Mouse (Mus musculus) megakaryocyte, embryonic 14.5 days (primary cell): ENCODE measurements around the gene Lamb3. TPM values are rescaled to one million over a fixed set of nuclear protein-coding genes. Genes with fewer than 3 reads are reported as not detected.

Source experiments
- H3K27me3 ChIP-seq: replicated peaks from 2 replicates; pipeline ENCODE3; 2012; ENCODE audit warnings: inconsistent platforms
- H3K36me3 ChIP-seq: replicated peaks from 2 replicates; pipeline ENCODE3; 2012; ENCODE audit warnings: low read length, inconsistent platforms, mixed read lengths
- H3K4me1 ChIP-seq: 2 replicates; pipeline ENCODE4 v1.6.1; 2012; ENCODE audit warnings: inconsistent platforms
- H3K4me3 ChIP-seq: replicated peaks from 2 replicates; pipeline ENCODE3; 2012; ENCODE audit warnings: moderate library complexity, mild to moderate bottlenecking, inconsistent platforms
- H3K9me3 ChIP-seq: 2 replicates; pipeline ENCODE4 v1.6.1; 2012; ENCODE audit warnings: inconsistent platforms
- FLI1 ChIP-seq: IDR thresholded peaks from 2 replicates; pipeline ENCODE4 v1.6.1; 2012; ENCODE audit warnings: low read length, inconsistent platforms, mixed read lengths
- GATA1 ChIP-seq: IDR thresholded peaks from 3 replicates; pipeline ENCODE4 v1.6.1; 2012; ENCODE audit warnings: mixed read lengths, low read length, inconsistent platforms, borderline replicate concordance
- polyA plus RNA-seq: library from polyadenylated mRNA; stranded (reverse); fragments of >175 nt; gene quantifications from 2 replicates; pipeline ENCODE4 v1.2.3, GENCODE M21; 2012; ENCODE audit warnings: low replicate concordance; ENCODE audit not compliant: insufficient read depth

Lamb3 gene
- 0.31 TPM in 1 of 2 replicates, not detected in the other for polyA plus RNA-seq

DNA sequence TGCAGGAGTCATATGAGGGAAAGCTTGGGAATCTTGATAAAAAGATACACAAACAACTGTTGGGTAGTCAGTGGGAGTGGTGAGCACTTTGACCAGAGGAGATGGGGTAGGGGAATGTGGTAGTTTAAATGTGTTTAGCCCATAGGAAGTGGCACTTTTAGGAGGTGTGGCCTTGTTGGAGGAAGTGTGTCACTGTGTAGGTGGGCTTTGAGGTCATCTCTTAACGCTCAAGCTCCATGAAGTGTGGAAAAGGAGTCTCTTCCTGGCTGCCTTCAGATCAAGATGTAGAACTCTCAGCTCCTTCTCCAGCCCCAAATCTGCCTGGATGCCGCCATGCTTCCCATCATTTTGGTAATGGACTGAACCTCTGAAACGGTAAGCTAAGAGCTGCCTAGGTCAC is at the start of gene Lamb3:
Gene Lamb3, plus strand, starts transcription at position 197 of the 400 bp plus-strand sequence.
- Histone ChIP-seq H3K4me1 (peaks cover 22% of the 10 kb centered on the region), H3K4me3 (no peak within 1 kb of the TSS), H3K27me3 (peaks cover 2% of the 10 kb centered on the region), H3K9me3 (no peaks in the 10 kb centered on the region), H3K36me3 (no peaks in the 10 kb centered on the region)
- TF ChIP-seq FLI1 (no peak), GATA1 (no peak)

DNA sequence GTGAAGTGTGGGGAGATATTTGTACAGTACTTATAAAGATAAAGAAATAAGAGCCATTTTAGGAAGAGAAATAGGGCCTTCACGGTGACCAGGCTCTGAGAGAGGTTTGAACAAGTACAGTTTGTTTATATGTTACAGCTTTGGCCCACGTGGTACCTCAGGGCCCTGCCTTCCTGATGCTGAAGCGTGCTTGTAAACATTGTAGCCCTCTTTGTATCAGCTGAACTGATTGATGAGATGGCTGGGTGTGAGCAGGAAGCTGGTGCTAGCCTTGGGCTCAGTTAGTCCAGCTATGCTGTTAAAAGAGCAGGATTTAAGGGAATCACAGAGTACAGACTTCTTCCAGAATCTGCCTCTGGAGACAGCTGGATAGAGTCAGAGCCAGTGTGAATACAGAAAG is 48.3 kb upstream of the Lamb3 start:
- Histone ChIP-seq H3K27me3 (peaks cover 31% of the 10 kb centered on the region), H3K36me3 (no peaks in the 10 kb centered on the region), H3K9me3 (no peaks in the 10 kb centered on the region), H3K4me3 (no peak overlapping the region), H3K4me1 (peaks cover 51% of the 10 kb centered on the region)
- no peak for TF ChIP-seq GATA1
- no peak for TF ChIP-seq FLI1

DNA sequence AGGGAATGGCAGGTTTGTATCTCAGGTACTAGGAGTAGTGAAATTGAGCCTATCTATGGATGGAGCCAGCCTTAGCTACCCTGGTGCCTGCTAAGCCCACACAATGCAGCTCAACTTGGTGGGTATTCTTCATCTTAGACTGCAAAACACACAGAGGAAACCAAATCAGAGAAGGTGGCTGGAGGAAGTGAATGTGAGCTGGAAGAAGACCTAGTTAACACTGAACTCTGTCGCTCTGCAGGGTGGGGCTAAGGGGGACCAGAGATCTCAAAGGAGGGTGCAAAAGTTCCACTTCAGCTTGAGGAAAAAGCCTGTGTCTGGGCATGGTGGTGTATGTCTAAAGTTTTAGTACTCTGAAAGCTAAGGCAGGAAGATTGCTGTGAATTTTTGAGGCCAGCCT is 47.9 kb upstream of the Lamb3 start:
- Histone ChIP-seq H3K4me1 (peaks cover 46% of the 10 kb centered on the region), H3K27me3 (peaks cover 27% of the 10 kb centered on the region), H3K36me3 (no peaks in the 10 kb centered on the region), H3K4me3 (peak overlapping the region; percentile 91), H3K9me3 (no peaks in the 10 kb centered on the region)
- TF ChIP-seq GATA1: no peak
- no peak for TF ChIP-seq FLI1

DNA sequence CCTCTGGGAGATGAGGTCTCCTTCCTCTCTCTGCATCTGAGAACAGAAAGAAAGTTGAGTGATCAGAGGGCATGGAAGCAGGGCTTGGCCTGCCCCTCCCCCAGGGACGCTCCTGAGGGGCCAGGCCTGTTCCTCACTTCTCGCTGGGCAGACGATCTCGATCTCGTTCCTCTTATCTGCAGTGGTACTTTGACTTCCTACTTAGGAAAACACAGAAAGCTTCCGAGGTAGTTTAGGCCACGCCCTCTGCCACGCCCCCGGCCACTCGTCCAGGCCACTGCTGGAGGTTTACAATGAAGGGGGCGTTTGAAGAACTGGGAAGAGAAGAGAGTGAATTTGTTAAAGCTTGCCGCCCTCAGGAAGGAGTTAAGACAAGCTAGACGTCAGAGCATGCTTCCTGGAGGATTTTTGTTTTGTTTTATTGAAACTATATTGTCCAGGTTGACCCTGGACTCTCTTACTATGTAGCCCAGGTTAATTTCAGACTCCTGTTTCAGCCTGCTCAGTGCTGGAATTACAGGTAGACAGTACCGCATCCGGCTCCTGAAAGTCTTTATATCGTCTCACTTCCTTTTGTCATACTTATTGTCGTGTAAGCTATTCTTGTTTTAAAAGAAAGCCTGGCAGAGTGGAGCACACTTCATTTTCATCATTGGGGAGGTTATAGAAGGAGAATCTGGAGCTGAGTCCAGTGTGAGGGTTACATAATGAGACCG is 47.0 kb upstream of the Lamb3 start:
- peak overlapping the region; percentile 91 for H3K4me3 ChIP-seq
- H3K36me3 ChIP-seq: no peaks in the 10 kb centered on the region
- H3K9me3 ChIP-seq: no peaks in the 10 kb centered on the region
- peaks cover 22% of the 10 kb centered on the region for H3K27me3 ChIP-seq
- H3K4me1 ChIP-seq: peaks cover 40% of the 10 kb centered on the region
- TF ChIP-seq GATA1 (no peak), FLI1 (no peak)

DNA sequence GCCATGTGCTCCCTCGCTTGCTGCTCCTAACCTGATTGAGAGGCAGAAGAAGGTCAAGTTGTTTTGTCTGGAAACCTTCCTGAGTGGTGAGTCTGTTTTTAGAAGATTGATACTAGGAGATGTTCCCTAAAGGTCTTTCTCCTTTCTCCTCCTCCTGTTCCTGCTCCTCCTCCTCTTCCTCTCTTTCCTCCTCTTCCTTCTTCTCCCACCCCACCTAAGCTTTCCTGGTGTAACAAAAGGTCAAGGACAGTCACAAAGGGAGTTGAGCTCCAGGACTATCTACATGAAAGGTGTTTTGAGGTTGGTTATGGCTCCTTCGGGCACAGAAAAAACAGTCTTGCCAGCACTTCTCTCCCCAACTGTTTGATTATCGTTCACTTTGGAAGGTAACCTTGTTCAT is 39.8 kb upstream of the Lamb3 start, which contains the start of gene A130010J15Rik:
Gene A130010J15Rik, plus strand, starts transcription at position 301 of the 400 bp plus-strand sequence.
- Histone ChIP-seq H3K4me3 (peak within 1 kb of the TSS; percentile 62), H3K4me1 (peaks cover 26% of the 10 kb centered on the region), H3K9me3 (no peaks in the 10 kb centered on the region), H3K27me3 (peaks cover 12% of the 10 kb centered on the region), H3K36me3 (no peaks in the 10 kb centered on the region)
- TF ChIP-seq GATA1 (no peak), FLI1 (no peak)

DNA sequence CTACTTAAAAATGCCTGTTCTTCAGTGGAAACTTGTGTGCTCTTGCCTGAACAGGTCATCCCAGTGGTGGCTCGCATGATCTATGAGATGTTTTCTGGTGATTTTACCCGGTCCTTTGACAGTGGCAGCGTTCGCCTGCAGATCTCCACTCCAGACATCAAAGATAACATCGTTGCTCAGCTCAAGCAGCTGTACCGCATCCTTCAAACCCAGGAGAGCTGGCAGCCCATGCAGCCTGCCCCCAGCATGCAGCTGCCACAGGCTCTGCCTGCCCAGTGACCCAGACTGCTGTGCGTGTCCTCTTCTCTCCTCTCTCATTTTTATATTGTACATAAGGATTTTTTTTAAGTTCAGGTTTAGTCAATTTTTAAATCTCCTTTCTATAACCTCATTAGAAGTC is 38.3 kb upstream of the Lamb3 start:
- H3K9me3 ChIP-seq: no peaks in the 10 kb centered on the region
- peaks cover 34% of the 10 kb centered on the region for H3K4me1 ChIP-seq
- no peaks in the 10 kb centered on the region for H3K36me3 ChIP-seq
- peaks cover 9% of the 10 kb centered on the region for H3K27me3 ChIP-seq
- H3K4me3 ChIP-seq: no peak overlapping the region
- TF ChIP-seq FLI1 (no peak), GATA1 (no peak)

DNA sequence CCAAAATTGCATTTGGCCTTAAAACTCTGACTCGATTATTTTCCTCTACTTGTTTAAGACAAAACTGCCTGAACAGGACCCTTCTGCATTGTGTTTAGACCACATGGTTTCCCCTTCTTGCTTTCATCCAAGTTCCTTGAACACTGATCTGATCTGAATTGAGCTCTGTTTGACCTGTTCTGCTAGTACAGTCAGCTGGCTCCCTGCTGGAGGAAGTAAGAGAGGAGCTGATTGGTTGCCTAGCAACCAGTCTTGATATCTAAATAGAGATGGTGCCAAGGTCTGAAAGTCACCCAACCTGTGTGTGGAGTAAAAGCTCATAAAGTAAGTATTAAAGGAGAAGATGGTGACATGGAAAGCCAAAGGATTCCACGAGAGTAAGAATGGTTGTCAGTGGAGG is 37.6 kb upstream of the Lamb3 start:
- no peak overlapping the region for H3K4me3 ChIP-seq
- H3K4me1 ChIP-seq: peaks cover 41% of the 10 kb centered on the region
- H3K36me3 ChIP-seq: peaks cover 6% of the 10 kb centered on the region
- no peaks in the 10 kb centered on the region for H3K9me3 ChIP-seq
- H3K27me3 ChIP-seq: peaks cover 9% of the 10 kb centered on the region
- TF ChIP-seq FLI1 (no peak), GATA1 (no peak)

DNA sequence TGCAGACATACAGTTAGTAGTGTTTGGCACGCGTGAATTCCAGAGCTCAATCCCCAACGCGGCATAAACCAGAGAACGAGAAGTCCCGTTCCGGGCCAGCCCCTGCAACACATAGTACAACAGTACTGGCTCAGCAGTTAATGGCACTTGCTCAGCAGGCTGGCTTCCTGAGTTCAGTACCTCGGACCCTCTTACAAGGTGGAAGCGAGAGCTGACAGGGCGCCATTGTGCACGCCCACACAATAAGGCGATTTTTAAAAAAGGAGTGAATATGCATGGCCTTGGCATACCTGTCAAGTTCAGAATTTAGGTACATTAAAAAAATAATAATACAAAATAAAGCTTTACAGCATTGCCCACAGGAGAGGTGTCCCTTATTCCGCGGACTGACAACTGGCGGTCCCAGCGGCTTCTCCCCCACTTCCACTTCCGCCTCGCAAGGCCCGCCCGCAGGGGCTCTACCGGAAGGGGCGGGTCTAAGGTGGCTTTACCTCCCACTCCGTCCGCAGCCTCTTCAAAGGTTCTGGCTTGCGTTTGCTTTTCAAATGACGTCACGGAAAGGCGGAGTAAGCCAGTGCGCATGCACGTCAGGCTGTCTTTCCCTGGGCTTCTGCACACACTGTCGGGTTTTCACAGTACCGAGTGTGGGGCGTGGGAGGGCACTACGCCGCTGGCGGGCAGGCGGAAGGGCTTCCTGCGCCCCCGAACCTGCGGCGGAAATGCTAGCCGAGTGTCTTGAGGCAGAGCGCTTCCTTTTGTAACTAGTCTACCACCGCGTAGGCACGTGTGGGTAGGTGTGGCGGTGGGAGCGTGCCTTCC is 34.3 kb upstream of the Lamb3 start:
- Histone ChIP-seq H3K9me3 (no peaks in the 10 kb centered on the region), H3K4me1 (peaks cover 64% of the 10 kb centered on the region), H3K4me3 (peak overlapping the region; percentile 97), H3K27me3 (peaks cover 2% of the 10 kb centered on the region), H3K36me3 (peaks cover 22% of the 10 kb centered on the region)
- TF ChIP-seq GATA1 (no peak), FLI1 (peak; percentile 27; the same call in 1 of the 2 replicates)

DNA sequence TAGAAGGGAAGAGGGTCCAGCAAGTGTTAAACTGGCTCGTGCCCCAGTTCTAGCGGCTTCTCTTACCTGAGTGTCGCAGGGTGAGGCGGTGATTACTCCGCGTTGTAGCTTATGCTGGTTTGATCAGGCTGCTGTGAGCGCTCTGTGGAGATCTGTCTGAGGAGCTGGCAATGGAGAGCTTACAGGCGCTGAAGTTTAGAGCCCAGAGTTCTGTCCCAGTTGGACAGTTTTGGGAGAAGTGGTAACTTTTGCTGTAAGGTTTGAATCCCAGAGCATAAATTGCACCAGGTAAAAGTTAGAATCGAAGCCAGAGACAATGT is 33.7 kb upstream of the Lamb3 start:
- Histone ChIP-seq H3K36me3 (peaks cover 27% of the 10 kb centered on the region), H3K27me3 (peaks cover 2% of the 10 kb centered on the region), H3K9me3 (no peaks in the 10 kb centered on the region), H3K4me3 (peak overlapping the region; percentile 97), H3K4me1 (peaks cover 66% of the 10 kb centered on the region)
- no peak for TF ChIP-seq GATA1
- TF ChIP-seq FLI1: no peak
